Mouse (Mus musculus) WW6 (cell line): ENCODE results near the gene Gm11596.
"Not testable (repeated sequence)": the region's sequence is repeated elsewhere in the genome, so short reads cannot be mapped to it uniquely, and the experiment has no call there.

ENCODE experiments used
- DNase-seq: peaks from one replicate; pipeline ENCODE4 v3.0.0-alpha.2; 2013; ENCODE audit warnings: low read depth, low spot score

Gene Gm11596

DNA sequence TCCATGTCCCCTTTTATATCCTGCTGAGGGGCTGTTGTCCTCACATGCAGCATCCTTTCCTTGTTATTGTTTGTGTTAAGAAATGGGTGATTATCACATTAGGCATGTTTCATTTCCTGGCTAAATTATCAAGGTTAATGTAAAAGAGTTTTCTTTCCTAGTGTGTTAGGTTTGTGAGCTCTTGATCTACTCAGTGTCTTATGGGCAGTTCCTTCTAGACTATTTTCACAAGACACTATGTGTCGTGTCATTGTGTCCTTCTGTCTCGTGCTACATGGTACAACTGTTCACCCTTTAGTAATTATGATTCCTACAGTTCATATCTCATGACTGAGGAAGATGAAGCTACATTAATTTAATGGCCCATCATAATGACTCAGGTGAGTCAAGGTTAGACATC is at the start of gene Gm11596:
Gene Gm11596, minus strand, starts transcription at position 101 of the 400 bp plus-strand sequence.
- DNase-seq, result no peak

DNA sequence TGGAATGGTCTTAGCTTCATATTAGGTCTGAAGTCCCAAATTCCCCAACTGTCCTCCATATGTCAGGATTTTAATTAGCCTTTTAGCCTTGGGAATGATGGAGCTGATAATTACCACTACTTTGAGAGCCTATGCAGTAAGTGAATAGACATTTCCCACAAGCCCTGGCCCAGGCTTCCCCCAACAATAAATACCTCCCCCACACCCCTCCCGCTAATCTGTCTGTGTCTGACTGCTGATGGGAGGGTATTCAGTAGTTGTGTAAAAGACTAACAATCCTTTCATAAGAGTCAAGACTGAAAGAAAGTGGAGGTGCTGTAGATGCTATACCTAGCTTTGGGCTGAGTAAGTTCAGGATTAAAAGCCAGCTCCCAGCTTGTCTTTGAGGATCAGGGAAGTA is 48.9 kb upstream of the Gm11596 start:
- DNase-seq, result no peak

DNA sequence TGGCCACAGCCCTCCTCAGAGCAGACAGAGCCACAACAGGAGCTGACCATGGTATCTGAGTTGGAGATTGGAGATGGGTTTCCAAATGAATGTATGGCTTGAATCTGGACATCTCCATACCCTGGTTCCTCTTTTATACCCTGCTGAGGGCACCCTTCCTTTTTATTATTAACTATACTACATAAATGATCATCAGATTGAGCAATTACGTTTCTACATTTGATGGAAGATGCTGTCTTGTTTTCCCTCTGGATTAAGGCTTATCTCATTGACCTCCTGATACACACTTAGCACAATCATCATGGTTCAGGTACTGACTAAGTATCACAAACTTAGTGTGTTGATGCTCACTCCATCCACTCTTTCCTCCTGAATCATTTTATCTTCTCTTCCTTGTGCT is 44.7 kb upstream of the Gm11596 start, which contains the start of gene 2300003K06Rik:
Gene 2300003K06Rik, minus strand, starts transcription at position 101 of the 400 bp plus-strand sequence.
- no peak for DNase-seq

DNA sequence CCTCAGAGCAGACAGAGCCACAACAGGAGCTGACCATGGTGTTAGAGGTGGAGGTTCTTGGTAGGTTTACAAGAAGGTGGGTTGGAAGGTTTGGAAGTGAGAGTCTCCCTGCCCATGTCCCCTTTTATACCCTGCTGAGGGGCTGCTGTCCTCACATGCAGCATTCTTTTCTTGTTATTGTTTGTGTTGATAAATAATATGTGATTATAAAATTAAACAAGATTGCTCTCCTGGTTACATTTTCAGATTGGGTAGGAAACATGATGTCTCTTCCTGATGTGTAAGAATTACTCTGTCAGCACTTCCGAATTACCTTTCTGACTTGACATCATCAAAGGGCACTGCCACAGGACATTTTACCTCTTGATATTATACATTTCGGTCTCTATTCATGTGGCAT is 22.3 kb upstream of the Gm11596 start, which contains the start of gene Gm11564:
Gene Gm11564, minus strand, starts transcription at position 101 of the 400 bp plus-strand sequence.
- DNase-seq, result not testable (repeated sequence)

GRCm38 (mm10) chr11:99809792-99810191 is 16.5 kb upstream of the Gm11596 start, which contains the start of gene Krtap4-13:
TSS of gene Krtap4-13 (minus strand) at chr11:99809892.
- not testable (repeated sequence) for DNase-seq

GRCm38 (mm10) chr11:99804346-99804745 is 11.1 kb upstream of the Gm11596 start, which contains the start of gene Gm11554:
TSS of gene Gm11554 (minus strand) at chr11:99804446.
- not testable (repeated sequence) for DNase-seq

DNA sequence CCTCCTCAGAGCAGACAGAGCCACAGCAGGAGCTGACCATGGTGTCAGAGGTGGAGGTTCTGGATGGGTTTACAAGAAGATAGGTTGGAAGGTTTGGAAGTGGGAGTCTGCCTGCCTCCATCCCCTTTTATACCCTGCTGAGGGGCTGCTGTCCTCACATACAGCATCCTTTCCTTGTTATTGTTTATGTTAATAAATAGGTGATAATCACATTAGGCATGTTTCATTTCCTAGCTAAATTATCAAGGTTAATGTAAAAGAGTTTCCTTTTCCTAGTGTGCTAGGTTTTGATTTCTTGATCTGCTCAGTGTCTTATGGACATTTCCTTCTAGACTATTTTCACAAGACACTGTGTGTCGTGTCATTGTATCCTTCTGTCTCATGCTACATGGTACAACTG is 5.6 kb upstream of the Gm11596 start, which contains the start of gene Gm11569:
Gene Gm11569, minus strand, starts transcription at position 101 of the 400 bp plus-strand sequence.
- DNase-seq, result not testable (repeated sequence)

DNA sequence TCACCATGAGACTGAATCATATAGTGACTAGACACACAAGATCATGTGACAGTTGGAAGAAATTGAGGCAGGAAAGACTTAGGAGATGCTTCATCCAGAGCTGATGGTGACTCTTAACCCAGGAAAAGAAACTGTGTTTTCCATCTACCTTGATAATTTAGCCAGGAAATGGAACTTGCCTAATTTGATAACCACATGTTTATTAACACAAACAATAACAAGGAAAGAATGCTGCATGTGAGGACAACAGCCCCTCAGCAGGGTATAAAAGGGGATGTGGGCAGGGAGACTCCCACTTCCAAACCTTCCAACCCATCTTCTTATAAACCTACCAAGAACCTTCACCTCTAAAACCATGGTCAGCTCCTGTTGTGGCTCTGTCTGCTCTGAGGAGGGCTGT is 8.4 kb downstream of the Gm11596 start, which contains the start of gene Krtap4-9:
Gene Krtap4-9, plus strand, starts transcription at position 301 of the 400 bp plus-strand sequence.
- DNase-seq, result not testable (repeated sequence)

DNA sequence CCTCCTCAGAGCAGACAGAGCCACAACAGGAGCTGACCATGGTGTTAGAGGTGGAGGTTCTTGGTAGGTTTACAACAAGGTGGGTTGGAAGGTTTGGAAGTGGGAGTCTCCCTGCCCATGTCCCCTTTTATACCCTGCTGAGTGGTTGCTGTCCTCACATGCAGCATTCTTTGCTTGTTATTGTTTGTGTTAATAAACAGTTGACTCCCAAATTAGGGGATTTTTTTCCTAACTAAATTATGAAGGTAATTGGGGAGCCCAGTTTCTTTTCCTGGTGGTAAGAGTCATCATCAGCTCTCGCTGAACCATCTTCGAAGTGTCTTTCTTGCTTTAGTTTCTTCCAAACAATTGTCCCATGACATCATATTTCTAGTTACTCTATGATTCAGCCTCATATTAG is 12.7 kb downstream of the Gm11596 start, which contains the start of gene Krtap4-8:
Gene Krtap4-8, minus strand, starts transcription at position 101 of the 400 bp plus-strand sequence.
- DNase-seq, result no peak

DNA sequence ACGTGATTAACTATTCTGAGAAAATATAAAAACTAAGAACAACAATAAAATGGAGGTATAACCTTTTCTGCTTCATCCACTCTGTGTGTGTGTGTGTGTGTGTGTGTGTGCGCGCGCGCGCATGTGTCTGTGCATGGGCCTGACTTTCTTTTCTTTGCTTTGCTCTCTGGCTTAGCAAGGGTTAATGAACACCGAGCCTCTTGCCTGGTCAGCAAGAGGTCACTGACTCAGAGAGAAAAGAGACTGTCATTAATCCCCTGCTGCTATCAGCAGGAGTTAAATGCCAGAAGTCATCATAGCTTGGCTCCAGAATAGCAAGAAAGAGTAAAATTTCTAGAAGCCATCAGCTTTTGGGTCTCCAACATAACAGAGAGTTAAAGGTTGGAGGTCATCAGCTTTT is 14.9 kb downstream of the Gm11596 start:
- no peak for DNase-seq

GRCm38 (mm10) chr11:99772813-99773212 is 20.5 kb downstream of the Gm11596 start, which contains the start of gene Gm11595:
TSS of gene Gm11595 (minus strand) at chr11:99772913.
- not testable (repeated sequence) for DNase-seq

GRCm38 (mm10) chr11:99768410-99768809 is 24.9 kb downstream of the Gm11596 start:
- no peak for DNase-seq

DNA sequence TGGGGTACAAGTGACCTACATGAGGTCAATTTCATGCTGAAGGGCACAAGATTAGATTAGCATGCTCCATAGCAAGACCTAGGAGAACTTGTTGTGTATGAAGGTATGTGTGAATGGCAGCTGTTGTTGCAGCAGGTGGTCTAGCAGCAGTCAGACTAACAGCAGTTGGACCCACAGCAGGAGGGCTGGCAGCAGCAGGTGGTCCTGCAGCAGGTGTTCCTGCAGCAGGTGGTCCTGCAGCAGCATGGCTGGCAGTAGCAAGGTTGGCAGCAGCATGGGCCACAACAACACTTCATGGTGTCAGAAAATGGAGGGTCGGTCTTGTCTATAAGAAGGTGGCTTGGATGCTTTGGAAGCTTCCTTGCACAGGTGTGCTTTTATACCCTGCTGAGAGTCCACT is 34.4 kb downstream of the Gm11596 start:
- DNase-seq, result no peak

DNA sequence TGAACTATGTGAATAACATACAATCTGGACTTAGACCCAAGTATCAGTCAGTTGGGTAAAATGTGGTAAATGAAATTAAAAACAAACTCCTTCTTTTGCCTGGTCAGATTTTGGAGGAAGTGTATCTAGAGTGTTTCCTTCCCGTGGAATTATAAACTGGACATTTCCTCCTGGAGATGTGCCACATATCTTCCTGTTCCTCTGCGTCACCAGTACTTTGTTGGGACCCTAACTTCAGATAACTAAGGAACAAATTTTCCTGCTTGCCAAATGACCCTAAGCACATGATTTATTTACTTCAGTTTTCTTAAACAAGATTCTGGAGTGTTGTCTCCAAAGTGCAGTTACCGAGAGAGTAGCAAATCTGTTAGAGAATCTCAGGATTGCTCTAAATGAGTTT is 49.3 kb downstream of the Gm11596 start:
- DNase-seq, result no peak
